Mouse (Mus musculus) olfactory bulb, adult 2 months (tissue): ENCODE measurements around the gene Col2a1. TPM values are rescaled to one million over a fixed set of nuclear protein-coding genes. Genes with fewer than 3 reads are reported as not detected.

Source experiments
- H3K27ac ChIP-seq: fragments of 200-500 bp; 2 replicates; pipeline ENCODE4 v1.5.1; 2012; ENCODE audit warnings: low read depth, low read length; ENCODE audit not compliant: insufficient read depth
- H3K4me1 ChIP-seq: fragments of 200-500 bp; 2 replicates; pipeline ENCODE4 v1.6.1; 2012; ENCODE audit warnings: low read length; ENCODE audit not compliant: control insufficient read depth, insufficient read depth
- H3K4me3 ChIP-seq: fragments of 200-500 bp; 2 replicates; pipeline ENCODE4 v1.5.1; 2012; ENCODE audit warnings: mild to moderate bottlenecking, low read depth, low read length, moderate library complexity; ENCODE audit not compliant: insufficient read depth
- CTCF ChIP-seq: fragments of 200-500 bp; IDR thresholded peaks from 2 replicates; pipeline ENCODE4 v1.5.1; 2012; ENCODE audit warnings: low read depth, mild to moderate bottlenecking, low read length, moderate library complexity; ENCODE audit not compliant: insufficient read depth
- POLR2A ChIP-seq: fragments of 200-500 bp; IDR thresholded peaks from 2 replicates; pipeline ENCODE4 v1.6.1; 2012; ENCODE audit warnings: mild to moderate bottlenecking, low read depth, low read length, moderate library complexity; ENCODE audit not compliant: insufficient read depth
- WGBS: fragments of 180-500 bp; shearing (Covaris S2); methylation state at CpG from one replicate; pipeline ENCODE4 v1.1.7; 2018; 5-methylcytosine and 5-hydroxymethylcytosine counted together
- polyA plus RNA-seq: library from polyadenylated mRNA; stranded (reverse); fragments of >200 nt; gene quantifications from 2 replicates; pipeline ENCODE4 v1.2.4, GENCODE M21; 2012; ENCODE audit warnings: low replicate concordance; ENCODE audit not compliant: missing spikeins, insufficient read depth, insufficient read length

The Col2a1 gene
- polyA plus RNA-seq, 1 experiment, result not detected

GRCm38 (mm10) chr15:98005181-98005580 is 686 bp upstream of the Col2a1 start:
- 62% methylated on average over 11 of the region's 11 CpGs for WGBS
- no peak for TF ChIP-seq POLR2A
- no peak for TF ChIP-seq CTCF
- Histone ChIP-seq H3K4me3 (no peak overlapping the region), H3K27ac (no peak overlapping the region), H3K4me1 (peaks cover 37% of the 10 kb centered on the region)

- peaks cover 37% of the 10 kb centered on the region for H3K4me1 ChIP-seq
- H3K27ac ChIP-seq, result no peak overlapping the region
- peak overlapping the region; percentile 6; the same call in 1 of the 2 replicates for H3K4me3 ChIP-seq
- TF ChIP-seq POLR2A (no peak), CTCF (no peak)
- WGBS, result 8% methylated on average over 19 of the region's 19 CpGs
Measured at GRCm38 (mm10) chr15:98004740-98005159, 255 bp upstream of the Col2a1 start.

- peak overlapping the region; percentile 2; the same call in 1 of the 2 replicates for H3K4me3 ChIP-seq
- H3K27ac ChIP-seq, result no peak overlapping the region
- WGBS, result 6% methylated on average over 42 of the region's 42 CpGs
- no peak for TF ChIP-seq CTCF
- peaks cover 37% of the 10 kb centered on the region for H3K4me1 ChIP-seq
Measured at GRCm38 (mm10) chr15:98002991-98003821, 1.3 kb downstream of the Col2a1 start.

GRCm38 (mm10) chr15:98002113-98002990 is 2.1 kb downstream of the Col2a1 start:
- TF ChIP-seq CTCF (no peak), POLR2A (no peak)
- peaks cover 40% of the 10 kb centered on the region for H3K4me1 ChIP-seq
- under 1% methylated on average over 41 of the region's 42 CpGs for WGBS
- peak overlapping the region; percentile 30 for H3K4me3 ChIP-seq
- no peak overlapping the region for H3K27ac ChIP-seq

GRCm38 (mm10) chr15:98001321-98002112 is 3.0 kb downstream of the Col2a1 start:
- WGBS, result 12% methylated on average over 37 of the region's 37 CpGs
- TF ChIP-seq CTCF (no peak), POLR2A (no peak)
- peak overlapping the region; percentile 30 for H3K4me3 ChIP-seq
- H3K4me1 ChIP-seq, result peaks cover 48% of the 10 kb centered on the region
- no peak overlapping the region for H3K27ac ChIP-seq

GRCm38 (mm10) chr15:97999991-98000390 is 4.5 kb downstream of the Col2a1 start:
- TF ChIP-seq POLR2A (no peak), CTCF (no peak)
- WGBS, result 71% methylated on average over 7 of the region's 7 CpGs
- Histone ChIP-seq H3K4me3 (no peak overlapping the region), H3K27ac (no peak overlapping the region), H3K4me1 (peaks cover 52% of the 10 kb centered on the region)

- TF ChIP-seq POLR2A, result no peak
- Histone ChIP-seq H3K4me3 (no peak overlapping the region), H3K4me1 (peaks cover 48% of the 10 kb centered on the region), H3K27ac (no peak overlapping the region)
- 74% methylated on average over 13 of the region's 13 CpGs for WGBS
Measured at GRCm38 (mm10) chr15:97999546-97999945, 4.9 kb downstream of the Col2a1 start.

- TF ChIP-seq CTCF (no peak), POLR2A (no peak)
- H3K4me1 ChIP-seq, result peaks cover 39% of the 10 kb centered on the region
- 34% methylated on average over 13 of the region's 13 CpGs for WGBS
- no peak overlapping the region for H3K27ac ChIP-seq
- H3K4me3 ChIP-seq, result no peak overlapping the region
Measured at GRCm38 (mm10) chr15:97996716-97997256, 7.7 kb downstream of the Col2a1 start.
